Mouse (Mus musculus) layer of hippocampus, adult 9-11 months (tissue): ENCODE results near the gene Tmem240.
A peak's percentile ranks its signal among the peaks of the same experiment; 100 is the strongest.
"Not testable (repeated sequence)": the region's sequence is repeated elsewhere in the genome, so short reads cannot be mapped to it uniquely, and the experiment has no call there.

Source experiments
- DNase-seq: peaks from one replicate; pipeline ENCODE4 v3.0.0; 2022

Gene Tmem240

GRCm38 (mm10) chr4:155773335-155774078, 38.9 kb downstream of the Tmem240 start:
- DNase-seq, result no peak

- peak; percentile 88 for DNase-seq
Observed at GRCm38 (mm10) chr4:155774280-155774754, 39.7 kb downstream of the Tmem240 start, which contains the start of gene Vwa1. TSS of gene Vwa1 (minus strand) at chr4:155774698.

- DNase-seq, result peak; percentile 65
Observed at GRCm38 (mm10) chr4:155774971-155775740, 40.6 kb downstream of the Tmem240 start.

DNA sequence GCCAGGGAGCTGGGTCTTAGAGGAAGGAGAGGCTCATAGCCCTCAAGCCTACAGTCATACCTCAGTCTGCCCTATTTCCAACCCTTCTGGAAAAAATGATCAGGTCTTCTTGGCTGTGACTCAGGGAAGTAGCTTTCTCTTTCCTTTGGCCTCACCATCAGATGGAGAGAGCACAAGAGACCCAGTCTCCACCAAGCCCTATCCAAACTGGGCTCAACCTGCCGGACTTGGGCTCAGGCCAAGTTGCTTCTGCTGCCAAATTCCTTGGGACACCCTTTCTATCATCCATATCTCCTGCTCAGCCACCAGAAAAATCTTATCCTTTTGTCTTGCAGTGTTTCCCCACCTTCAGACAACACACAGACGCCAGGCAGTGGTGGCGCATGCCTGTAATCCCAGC, 41.3 kb downstream of the Tmem240 start:
- DNase-seq, result no peak

DNA sequence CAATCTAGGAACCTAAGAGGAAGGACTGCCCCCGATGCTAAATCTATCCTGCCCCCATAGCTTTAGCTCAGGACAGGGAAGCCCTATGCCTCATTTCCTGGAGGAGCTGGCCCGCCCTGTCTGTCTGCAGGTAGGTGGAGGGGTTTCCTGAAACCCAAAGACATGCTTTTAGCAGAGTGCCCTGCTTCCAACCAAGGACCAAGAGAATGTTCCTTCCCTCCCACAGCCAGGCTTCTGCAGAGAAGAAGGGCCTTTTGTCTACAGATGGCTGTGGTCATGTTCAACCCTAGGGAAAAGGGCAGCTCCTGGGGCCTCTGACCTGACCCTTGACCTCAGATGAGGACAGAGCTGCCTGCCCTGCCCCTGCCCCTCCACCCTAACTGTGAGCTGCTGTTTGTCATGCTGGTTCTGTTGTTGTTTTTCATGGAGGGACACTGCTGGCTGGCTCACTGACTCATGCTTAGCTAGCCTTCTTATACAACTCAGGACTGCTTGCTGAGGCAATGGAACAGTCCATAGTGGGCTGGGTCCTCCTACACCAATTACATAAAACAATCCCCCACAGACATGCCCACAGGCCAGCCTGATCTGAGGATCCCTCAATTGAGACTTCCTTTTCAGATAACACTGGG, 42.2 kb downstream of the Tmem240 start:
- peak; percentile 47 for DNase-seq

- no peak for DNase-seq
Observed at GRCm38 (mm10) chr4:155777816-155778215, 43.2 kb downstream of the Tmem240 start.

- DNase-seq, result no peak
Observed at GRCm38 (mm10) chr4:155779498-155779897, 44.9 kb downstream of the Tmem240 start.

GRCm38 (mm10) chr4:155780895-155781294, 46.3 kb downstream of the Tmem240 start:
- DNase-seq, result no peak

GRCm38 (mm10) chr4:155783486-155784080, 49.0 kb downstream of the Tmem240 start:
- DNase-seq, result no peak

DNA sequence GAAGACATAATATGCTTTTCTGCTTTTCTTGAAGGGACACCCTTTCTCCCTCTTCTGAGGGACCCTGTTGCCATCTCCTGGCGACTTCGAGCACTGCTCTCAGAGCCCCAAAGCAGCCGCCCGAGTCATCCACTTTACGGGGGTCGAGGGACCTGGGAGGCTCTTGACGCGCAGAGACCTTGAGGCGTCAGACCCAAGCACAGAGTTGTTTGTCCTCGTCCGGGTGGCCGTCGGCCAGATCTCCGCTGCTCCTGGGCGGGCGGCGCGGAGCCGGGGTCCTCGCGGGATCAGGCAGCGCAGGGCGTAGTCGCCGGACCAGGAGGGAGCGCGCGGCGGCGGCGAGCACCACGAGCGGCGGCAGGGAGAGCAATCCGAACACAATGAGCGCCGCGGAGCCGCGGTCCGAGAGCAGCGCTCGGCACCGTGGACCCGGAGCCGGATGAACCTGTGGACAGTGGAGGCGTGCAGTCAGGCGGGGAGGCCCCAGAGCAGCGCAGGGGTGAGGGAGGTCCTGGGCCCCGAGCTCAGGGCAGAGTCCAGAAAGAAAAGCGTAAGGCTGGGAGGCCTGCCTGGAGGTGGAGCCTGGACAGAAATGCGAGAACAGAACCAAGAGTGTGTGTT, 49.6 kb downstream of the Tmem240 start:
- peak; percentile 64 for DNase-seq

DNA sequence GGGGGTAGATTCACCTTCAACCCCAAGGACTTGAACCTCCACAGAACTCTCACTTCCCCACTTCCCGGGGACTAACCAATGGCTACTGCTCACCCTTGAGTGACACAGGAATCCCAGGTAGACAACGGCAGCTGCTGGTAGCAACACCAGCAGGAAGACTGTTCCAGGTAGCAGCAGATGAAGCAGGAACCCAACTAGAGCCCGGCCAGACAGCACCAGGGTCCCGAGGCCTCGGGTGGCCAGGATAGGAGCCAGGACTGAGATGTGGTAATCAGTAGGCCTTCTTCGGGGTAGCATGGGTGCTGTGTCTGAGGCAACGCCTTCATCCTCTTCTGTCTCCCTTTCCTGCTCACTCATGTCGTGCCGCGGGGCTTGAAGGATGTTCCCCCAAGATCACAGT, 50.6 kb downstream of the Tmem240 start:
- no peak for DNase-seq

DNA sequence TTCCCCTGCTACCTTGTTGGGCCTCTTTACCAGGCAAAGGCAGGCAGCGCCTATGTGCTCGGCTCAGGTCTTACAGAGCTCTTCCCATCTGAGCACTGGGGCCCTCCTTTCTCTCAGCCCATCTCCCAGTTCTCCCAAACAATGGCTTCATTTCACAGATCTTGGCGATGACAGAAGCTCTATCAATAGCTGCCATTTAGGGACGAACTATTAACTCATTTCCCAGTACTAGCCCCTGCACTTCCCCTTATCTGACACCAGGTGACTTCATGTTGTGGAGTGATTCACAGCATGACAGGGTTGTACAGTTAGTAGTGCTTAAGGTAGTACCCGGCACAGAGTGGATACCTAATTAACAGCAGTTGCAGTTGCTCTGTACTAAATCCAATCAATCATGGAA, 51.2 kb downstream of the Tmem240 start, which contains the start of gene Tmem88b:
Gene Tmem88b, minus strand, starts transcription at position 56 of the 400 bp plus-strand sequence.
- DNase-seq, result peak; percentile 75

- DNase-seq, result no peak
Observed at GRCm38 (mm10) chr4:155788300-155788699, 53.7 kb downstream of the Tmem240 start.

GRCm38 (mm10) chr4:155788833-155789232, 54.2 kb downstream of the Tmem240 start:
- not testable (repeated sequence) for DNase-seq

DNA sequence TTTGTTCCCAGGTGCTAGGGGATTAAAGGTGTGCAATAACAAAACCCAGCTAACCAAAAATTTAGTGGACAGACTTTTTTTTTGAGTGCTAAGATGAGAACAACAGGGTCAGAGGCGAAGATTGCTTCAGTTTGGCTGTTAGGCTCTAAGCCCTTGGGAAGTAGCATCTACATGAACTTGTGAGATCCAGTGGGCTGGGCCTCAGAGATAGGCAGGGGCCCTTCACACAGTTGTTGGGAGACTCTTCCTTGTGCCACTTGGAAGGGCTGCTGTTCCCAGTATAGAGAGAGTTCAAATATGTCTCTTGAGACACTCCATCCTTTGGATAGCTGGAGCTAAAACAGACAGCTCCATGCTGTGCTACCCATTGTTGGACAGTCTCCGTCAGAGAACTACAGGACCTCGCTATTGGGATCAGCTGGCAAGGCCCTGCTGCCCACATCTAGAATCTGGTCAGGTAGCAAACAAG, 55.5 kb downstream of the Tmem240 start, which contains the start of gene Ankrd65:
Gene Ankrd65, plus strand, starts transcription at position 419 of the 469 bp plus-strand sequence.
- DNase-seq, result no peak
